Mouse (Mus musculus): ENCODE data around the gene Nat8f2. TPM values are rescaled to one million over a fixed set of nuclear protein-coding genes. Genes with fewer than 3 reads are reported as not detected.

Gene Nat8f2
- total RNA-seq, 2 experiments from 2014 or later = not detected

DNA sequence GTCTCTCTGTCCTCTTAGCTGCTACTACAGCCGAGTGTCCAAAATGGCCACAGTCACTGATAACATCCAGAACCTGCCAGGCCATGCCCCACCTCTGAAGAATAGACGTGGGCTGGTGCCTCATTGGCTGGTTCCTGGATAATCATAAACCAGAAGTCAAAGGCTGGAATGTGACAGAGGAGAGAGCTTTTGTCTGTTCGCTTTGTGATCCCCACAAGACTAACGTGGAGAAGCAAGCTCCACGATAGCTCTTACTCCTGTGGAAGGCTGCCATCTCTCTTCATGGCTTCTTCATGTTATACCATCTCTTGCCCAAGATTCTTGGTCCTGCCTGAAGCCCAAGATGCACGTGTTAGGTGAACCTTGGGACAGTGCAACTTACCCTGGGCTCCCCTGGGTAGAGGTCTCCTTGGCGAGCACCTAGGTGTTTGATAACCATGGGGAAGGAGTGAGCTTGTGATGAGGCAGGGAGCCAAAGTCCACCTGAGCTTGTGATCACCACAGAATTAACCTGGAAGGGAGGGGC is 37.1 kb downstream of the Nat8f2 start, which contains the start of gene Nat8:
Gene Nat8 (minus strand): TSS at position 287 of the 526 bp plus-strand sequence.
- intact Hi-C loops (cut with DNase I) = loop anchor here (5.0 kb wide), 1 partner anchor 65 kb away; no protein-coding TSS in a partner anchor
- no peak for DNase-seq

GRCm38 (mm10) chr6:85829462-85829861 is 39.5 kb downstream of the Nat8f2 start:
- DNase-seq = no peak
- intact Hi-C loops (cut with DNase I) = no loop called here

GRCm38 (mm10) chr6:85825886-85826285 is 43.1 kb downstream of the Nat8f2 start:
- no peak for DNase-seq
- intact Hi-C loops (cut with DNase I) = no loop called here

- no peak for DNase-seq
Observed at GRCm38 (mm10) chr6:85823382-85824090, 45.4 kb downstream of the Nat8f2 start.

GRCm38 (mm10) chr6:85822286-85822685 is 46.7 kb downstream of the Nat8f2 start:
- intact Hi-C loops (cut with DNase I) = no loop called here
- no peak for DNase-seq

More at GRCm38 (mm10) chr6:85823382-85824090, 45.4 kb downstream of the Nat8f2 start:
- intact Hi-C loops (cut with DNase I) = no loop called here

DNA sequence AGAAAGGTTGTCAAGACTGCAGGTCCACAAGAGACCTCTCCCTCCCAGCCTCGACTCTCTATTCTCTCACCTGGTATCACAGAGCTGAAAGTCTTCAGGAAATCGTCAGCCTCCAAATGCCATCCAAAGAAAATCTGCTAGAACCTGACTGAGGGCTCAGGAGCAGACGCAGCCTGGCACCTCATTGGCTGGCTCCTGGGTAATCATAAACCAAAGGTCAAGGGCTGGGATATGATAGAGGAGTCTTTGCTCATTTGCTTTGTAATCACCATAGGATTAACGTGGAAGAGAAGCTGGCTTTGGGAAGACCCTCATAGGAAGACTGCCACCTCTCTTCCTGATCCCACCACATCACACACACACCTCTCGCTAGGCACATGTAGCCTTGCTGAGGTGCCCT is 48.1 kb downstream of the Nat8f2 start, which contains the start of the genes Nat8f6 and Nat8f5:
Gene Nat8f6 (minus strand): TSS at position 118 of the 400 bp plus-strand sequence.
Gene Nat8f5 (minus strand): TSS at position 136 of the 400 bp plus-strand sequence.
- DNase-seq = no peak
- intact Hi-C loops (cut with DNase I) = no loop called here

DNA sequence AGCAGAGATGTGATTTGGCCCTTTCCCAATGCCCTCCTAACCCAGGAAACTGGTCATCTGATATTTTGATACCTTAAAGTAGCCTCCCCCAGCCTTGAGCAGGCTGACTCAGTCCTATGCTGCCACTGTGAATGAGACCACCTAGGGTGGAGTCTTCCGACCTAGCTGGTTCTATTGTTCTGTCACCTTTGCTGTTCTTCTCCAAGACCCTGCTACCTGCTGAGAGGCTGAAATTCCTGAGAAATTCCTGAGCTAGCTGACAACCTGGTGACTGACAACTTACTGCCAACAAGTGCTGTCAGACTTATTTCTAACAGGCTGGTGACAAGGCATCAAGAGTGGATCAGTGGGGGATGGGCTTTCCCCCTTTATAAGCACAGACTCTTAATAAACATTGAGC is 50.6 kb downstream of the Nat8f2 start:
- intact Hi-C loops (cut with DNase I) = no loop called here
- DNase-seq = no peak

Other genes with a start within 250 kb of the Nat8f2 start
- gene Nat8f7, start 156.0 kb downstream of the Nat8f2 start, total RNA-seq (2021) = under 1 TPM in 1 of 2 experiments, not detected in 1; 0.22 TPM
- under 1 TPM in 1 of 2 experiments, not detected in 1; 0.36 TPM for gene Nat8f3, start 103.4 kb downstream of the Nat8f2 start, total RNA-seq (2021)
- gene Nat8f6, start 48.2 kb downstream of the Nat8f2 start, total RNA-seq (2021) = under 1 TPM in 1 of 2 experiments, not detected in 1; 0.30 TPM
- not detected for gene Nat8f5, start 48.2 kb downstream of the Nat8f2 start, total RNA-seq (2021)
- gene Nat8, start 37.1 kb downstream of the Nat8f2 start, total RNA-seq (2021) = not detected
- gene Nat8f4, start 35.7 kb upstream of the Nat8f2 start, total RNA-seq (2021) = 1 to 10 TPM in 1 of 2 experiments, under 1 TPM in 1; 0.98 to 1.1 TPM
- gene Tprkb, start 42.7 kb upstream of the Nat8f2 start, total RNA-seq (2021) = 10 to 100 TPM; 12.2 to 13.4 TPM
- gene Nat8f1, start 46.5 kb upstream of the Nat8f2 start, total RNA-seq (2021) = 1 to 10 TPM; 1.4 to 2.1 TPM
- 10 to 100 TPM; 56.9 to 64.3 TPM for gene Dusp11, start 92.5 kb upstream of the Nat8f2 start, total RNA-seq (2021)
- not detected for gene Figla, start 147.0 kb upstream of the Nat8f2 start, total RNA-seq (2021)
- 1 to 10 TPM; 1.4 to 1.9 TPM for gene Add2, start 159.5 kb upstream of the Nat8f2 start, total RNA-seq (2021)